Mouse (Mus musculus) E14TG2a.4 (cell line): ENCODE measurements around the gene Tmem229a.

Experiments
- CTCF ChIP-seq: conservative IDR thresholded peaks from 2 replicates; pipeline ENCODE4 v1.5.1; 2014; ENCODE audit warnings: low read length
- POU5F1 ChIP-seq: IDR thresholded peaks from 2 replicates; pipeline ENCODE4 v1.6.1; 2014; ENCODE audit warnings: low read length, borderline replicate concordance

GRCm38 (mm10) chr6:24955131-24955945 lies 759 bp downstream of the Tmem229a start:
- no peak for TF ChIP-seq CTCF
- TF ChIP-seq POU5F1: no peak
